Mouse (Mus musculus) gastrocnemius, adult 18-20 months (tissue): ENCODE results near the gene Macrod1. TPM values are rescaled to one million over a fixed set of nuclear protein-coding genes. Genes with fewer than 3 reads are reported as not detected.
"Not testable (repeated sequence)": the region's sequence is repeated elsewhere in the genome, so short reads cannot be mapped to it uniquely, and the experiment has no call there.

Experiments used
- DNase-seq: peaks from one replicate; pipeline ENCODE4 v3.0.0; 2021; ENCODE audit warnings: low spot score
- total RNA-seq, 2 experiments: library from RNA; stranded (reverse); gene quantifications; 2 replicates each; pipeline ENCODE4 v1.2.3; 2021

Gene Macrod1
- total RNA-seq, 2 experiments from 2014 or later = 276 to 311 TPM

- DNase-seq = peak; percentile 62
Observed at GRCm38 (mm10) chr19:7055173-7055572, 1.4 kb upstream of the Macrod1 start.

DNA sequence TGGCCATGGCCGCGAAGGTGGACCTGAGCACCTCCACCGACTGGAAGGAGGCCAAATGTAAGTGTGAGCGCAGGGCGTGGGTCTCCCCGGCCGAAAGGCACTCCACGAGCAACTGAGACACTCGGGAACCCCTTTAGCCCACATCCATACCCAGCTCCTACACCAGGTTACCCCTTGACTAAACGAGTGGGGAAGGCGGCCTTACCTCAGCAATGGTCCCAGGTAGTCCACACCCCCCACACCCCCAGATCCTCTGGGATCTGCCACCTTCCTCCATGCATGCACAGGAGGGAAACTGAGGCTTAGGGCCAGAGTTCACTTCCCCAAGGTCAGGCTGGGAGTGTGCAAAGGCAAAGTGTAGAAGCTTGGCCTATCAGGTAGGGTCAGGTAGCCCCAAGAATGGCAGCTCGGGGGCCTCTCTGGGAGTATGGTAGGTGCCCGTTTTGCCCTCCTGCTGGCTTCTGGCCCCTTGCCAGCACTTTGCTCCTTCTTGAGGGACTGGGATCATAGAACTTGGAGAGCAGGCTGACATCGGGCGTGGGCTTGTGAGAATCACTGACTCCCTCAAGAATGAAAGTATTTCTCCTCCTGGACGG is 614 bp downstream of the Macrod1 start:
- peak; percentile 32 for DNase-seq

- DNase-seq = peak; percentile 93
Observed at GRCm38 (mm10) chr19:7057722-7058207, 1.2 kb downstream of the Macrod1 start.

- DNase-seq = no peak
Observed at GRCm38 (mm10) chr19:7058541-7058940, 1.9 kb downstream of the Macrod1 start.

- DNase-seq = no peak
Observed at GRCm38 (mm10) chr19:7062110-7062509, 5.5 kb downstream of the Macrod1 start.

GRCm38 (mm10) chr19:7062916-7063315 is 6.3 kb downstream of the Macrod1 start:
- peak; percentile 54 for DNase-seq

DNA sequence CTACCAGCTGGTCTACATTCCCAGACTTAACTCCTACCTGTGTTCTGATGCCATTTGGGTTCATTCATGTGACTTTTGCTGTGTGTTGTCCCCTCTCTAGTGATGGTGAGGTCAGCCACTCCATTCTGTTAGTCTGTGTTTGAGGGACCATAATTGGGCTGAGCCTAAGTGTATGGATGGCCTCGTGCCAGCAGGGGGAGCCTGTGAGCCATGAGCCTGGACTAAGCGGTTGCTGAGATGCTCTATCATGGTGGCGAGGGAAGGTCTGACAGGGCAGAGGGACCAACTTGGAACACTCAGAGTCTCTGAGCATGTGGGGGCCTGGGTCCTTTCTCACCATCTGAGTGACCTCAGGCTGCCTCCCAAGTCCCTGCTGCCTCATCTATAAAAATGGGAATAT is 8.0 kb downstream of the Macrod1 start:
- peak; percentile 83 for DNase-seq

DNA sequence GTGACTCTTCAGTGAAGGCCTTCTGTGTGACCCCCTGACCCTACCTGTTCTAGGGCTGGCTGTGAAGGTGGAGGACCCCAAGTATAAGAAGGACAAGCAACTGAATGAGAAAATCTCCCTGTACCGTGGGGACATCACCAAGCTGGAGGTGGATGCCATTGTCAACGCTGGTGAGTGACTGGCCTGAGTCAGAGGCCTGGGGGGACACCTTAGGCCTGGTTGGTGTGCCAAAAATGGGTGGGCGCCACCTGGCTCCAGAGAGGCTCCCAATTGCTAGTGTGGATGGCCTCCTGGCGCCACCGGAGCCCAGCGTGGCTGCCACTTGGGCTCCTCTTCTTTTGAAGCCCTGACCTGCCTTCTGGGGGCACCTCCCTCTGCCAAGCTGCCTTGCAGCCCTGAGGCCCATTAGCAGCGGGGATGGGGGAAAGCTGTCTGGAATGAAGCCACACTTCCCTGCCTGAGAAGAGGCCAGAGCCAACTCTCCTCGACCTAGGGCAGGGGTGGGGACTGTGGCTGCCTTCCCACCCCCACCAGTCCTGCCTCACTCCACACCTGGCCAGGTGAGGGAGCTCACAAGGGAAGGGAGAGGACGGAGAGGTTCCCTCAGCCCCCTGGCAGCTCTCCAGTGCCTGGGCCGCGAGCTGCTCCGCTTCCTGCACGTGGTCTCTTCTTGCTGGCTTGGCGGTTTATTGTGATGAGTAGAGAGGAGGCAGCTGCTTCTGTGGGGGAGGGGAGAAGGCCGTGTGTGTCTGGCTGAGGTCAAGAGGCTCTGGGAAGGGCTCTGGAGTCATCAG is 9.6 kb downstream of the Macrod1 start:
- DNase-seq = no peak

GRCm38 (mm10) chr19:7066828-7067342 is 10.3 kb downstream of the Macrod1 start:
- no peak for DNase-seq

DNA sequence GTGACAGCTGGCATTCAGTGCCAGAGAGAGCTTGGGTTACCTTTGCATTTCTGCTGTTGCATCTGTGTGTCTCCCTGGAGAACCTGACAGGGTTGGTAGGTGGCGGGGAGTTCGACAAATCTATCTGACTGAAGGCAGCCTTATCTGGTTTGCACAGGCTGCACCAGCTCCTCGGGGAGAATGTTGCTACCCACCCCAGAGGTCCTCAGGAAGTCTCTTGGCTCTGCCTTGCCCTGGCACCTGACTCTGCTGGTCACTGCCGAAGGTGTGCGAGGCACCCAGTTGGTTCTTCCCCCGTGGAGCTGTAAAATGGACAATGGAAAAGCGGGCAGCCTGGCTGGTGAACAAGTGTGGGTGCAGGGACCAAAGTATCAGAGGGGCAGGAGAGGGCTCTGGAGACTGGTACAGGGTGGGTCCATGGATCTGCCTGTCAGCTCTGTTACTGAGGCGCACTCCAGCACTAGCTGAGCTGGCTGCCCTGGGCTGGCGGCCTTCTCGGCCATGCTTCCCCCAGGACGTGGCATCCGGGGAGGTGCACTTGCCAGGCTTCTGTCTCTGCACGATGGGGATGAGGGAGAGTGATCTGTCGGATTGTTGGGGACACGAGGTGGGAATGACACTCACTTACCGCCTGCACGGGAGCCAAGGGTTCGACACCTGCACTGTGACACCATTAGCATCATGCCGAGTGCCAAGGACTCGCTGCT is 10.9 kb downstream of the Macrod1 start:
- DNase-seq = no peak

- peak; percentile 84 for DNase-seq
Observed at GRCm38 (mm10) chr19:7068136-7068535, 11.5 kb downstream of the Macrod1 start.

DNA sequence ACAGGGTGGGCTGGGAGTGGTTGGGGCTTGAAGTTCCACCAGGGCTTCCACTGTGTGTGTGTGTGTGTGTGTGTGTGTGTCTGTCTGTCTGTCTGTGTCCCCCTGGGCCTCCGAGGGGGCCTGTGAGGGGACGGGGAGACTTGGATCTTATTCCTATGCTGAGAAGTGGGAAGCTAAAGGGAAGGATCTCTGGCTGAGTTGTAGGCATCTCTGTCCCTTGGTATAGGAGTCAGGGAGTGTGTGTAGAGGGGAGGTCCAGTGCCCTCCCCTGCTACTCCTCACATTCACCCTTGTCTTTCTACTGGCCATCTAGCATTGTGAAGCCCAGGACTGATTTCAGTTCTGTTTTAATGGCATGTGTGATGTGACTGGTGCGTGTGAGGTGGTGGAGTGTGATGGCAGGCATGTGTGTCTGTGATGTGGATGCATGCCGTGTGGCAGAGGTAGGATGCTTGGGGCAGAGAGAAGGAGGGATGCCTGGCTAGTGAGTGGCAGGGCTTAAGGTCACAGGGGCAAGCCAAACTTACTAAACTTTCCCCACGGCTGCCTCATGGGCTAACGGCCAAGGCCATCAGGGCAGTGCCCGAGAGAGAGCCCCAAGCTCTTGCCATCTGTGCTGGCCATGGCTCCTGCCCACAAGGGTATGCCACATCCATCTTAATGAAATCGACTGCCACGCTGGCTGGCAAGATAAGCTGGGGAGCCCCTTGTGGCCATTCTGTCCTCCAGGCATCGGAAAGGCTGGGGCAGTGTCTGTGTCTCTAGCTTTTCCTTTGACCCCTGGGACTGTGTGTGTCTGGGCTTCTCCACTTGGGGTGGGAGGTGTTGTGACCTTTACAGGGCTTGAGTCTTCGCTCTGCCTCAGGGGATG is 12.3 kb downstream of the Macrod1 start:
- no peak for DNase-seq

- no peak for DNase-seq
Observed at GRCm38 (mm10) chr19:7069781-7070763, 13.5 kb downstream of the Macrod1 start.

DNA sequence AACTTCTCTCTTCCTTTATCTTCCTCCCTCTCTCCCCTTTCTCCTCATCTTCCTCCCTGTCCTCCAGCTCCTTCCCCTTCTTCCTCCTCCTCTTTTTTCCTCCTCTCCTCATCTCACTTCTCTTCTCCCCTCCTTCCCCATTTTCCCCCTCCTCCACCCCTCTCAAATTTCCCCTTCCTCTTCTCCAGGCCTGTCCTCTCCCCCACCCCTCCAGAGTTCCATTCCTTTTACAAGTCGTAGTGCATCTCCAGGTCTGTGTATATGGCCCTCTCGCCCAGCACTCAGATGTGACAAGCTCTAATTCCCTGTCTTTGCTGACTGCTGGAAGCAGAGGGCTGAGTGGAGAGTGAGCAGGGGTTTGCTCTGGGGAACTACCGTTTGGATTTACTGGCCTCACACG is 14.2 kb downstream of the Macrod1 start:
- no peak for DNase-seq

DNA sequence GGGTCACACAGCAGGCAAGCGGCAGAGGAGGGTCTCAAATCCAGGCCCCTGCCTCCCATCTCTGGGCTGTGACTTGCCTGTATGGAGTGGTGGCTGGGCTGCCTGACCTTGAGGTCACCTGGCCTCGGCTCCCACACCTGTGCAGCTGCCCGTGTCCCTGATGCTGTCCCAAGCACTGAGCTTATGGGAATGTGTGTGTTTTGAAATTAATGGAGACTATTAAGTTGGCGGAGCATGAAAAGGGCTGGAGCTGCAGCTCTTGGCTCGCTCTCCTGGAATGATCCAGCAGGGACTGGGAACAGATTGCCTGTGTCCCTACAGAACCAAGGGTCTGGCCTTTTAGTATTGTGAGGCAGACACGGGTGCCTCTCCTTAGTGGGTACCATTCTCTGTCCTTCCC is 15.6 kb downstream of the Macrod1 start:
- no peak for DNase-seq

GRCm38 (mm10) chr19:7073997-7074781 is 17.6 kb downstream of the Macrod1 start:
- no peak for DNase-seq

- not testable (repeated sequence) for DNase-seq
Observed at GRCm38 (mm10) chr19:7075336-7075735, 18.7 kb downstream of the Macrod1 start.

- DNase-seq = no peak
Observed at GRCm38 (mm10) chr19:7077666-7078065, 21.1 kb downstream of the Macrod1 start.

DNA sequence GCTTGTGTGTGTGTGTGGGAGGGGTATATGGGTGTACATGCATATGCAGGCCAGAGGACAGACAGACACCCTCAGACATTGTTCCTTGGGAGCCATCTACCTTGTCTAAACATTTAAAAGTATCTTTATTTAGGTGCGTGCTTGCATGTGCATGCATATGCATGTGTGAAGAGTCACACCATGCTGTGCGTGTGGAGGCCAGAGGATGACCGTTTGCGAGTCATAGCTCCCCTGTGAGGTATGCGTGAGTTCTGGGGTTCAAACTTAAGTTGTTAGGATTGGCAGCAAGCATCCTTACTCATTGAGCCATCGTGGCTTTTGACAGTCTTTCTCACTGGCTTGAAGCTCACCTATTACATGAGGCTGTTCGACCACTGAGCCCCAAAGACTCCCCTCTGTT is 21.7 kb downstream of the Macrod1 start:
- no peak for DNase-seq
